Mouse (Mus musculus): ENCODE results near the gene Gm7029.

GRCm38 (mm10) chr17:33918293-33919203 is 44.9 kb downstream of the Gm7029 start:
- no peak; the same call in 1 of the 2 replicates for TF ChIP-seq POLR2A (IDR thresholded peaks at IDR 0.05; ENCODE audit: borderline replicate concordance, control insufficient read depth, low read depth, low read length)
- no peak for TF ChIP-seq CTCF (IDR thresholded peaks at IDR 0.05; ENCODE audit: control insufficient read depth, insufficient read depth, low read length)
